Mouse (Mus musculus): ENCODE measurements around the gene Rasgrp3.

Gene Rasgrp3

DNA sequence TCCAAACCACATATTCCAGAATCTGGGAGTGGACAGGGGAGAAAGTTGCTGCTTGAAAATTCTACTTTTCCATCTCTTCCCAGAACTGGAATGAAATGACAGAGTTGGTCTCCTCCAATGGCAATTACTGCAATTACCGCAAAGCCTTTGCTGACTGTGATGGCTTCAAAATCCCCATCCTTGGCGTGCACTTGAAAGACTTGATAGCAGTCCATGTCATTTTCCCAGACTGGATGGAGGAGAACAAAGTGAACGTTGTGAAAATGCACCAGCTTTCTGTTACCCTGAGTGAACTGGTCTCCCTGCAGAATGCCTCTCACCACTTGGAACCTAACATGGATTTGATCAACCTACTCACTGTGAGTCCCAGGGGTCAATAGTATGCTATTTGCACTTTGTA, 67.3 kb downstream of the Rasgrp3 start:
- no peak for DNase-seq (ENCODE audit: low spot score in 2 of 2)

DNA sequence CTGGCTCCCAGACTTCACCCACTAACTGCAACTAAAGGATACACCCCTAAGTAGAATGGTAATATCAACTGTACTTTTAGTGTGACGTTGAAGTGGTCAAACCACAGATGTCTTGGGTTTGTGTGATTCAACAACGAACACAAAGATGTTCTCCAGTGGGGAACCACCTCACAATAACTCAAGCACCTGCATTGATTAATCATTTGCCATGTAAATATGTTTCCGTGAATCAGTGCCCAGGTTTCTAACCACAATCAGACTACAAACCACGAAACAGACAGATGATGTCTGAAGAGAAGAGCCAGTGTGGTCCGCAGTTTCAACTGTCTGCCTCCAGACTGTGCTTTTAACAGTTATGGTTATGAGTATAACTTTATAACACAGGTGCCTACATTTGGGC, 69.4 kb downstream of the Rasgrp3 start:
- no peak for DNase-seq (ENCODE audit: low spot score in 2 of 2)

DNA sequence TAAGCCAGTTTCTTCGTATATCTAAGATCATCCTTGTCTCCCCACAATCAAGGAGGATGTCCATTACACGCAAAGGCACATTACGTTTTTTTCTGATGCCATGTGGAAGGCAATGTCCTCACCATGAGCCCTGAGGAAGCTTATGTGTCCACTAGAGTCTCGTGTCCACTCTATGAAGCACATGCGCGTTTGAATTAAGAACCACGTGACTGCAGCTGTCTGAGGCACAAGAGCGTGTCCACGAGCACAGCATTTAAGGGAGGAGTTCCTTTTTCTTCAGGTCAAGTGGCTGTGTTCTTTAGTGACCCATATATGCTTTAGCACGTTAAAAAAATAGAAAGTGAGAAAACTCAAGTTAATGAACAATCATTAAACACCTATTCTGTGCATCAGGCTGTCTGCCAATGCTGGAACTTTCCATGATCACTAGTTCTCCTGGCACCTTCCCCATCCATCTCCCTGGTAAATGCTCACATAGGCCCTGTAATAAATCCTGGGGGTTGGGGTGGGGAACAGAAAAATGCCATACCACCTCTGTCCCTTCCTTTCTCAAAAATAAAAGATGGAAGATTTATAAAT, 70.5 kb downstream of the Rasgrp3 start:
- DNase-seq (ENCODE audit: low spot score in 2 of 2): no peak

DNA sequence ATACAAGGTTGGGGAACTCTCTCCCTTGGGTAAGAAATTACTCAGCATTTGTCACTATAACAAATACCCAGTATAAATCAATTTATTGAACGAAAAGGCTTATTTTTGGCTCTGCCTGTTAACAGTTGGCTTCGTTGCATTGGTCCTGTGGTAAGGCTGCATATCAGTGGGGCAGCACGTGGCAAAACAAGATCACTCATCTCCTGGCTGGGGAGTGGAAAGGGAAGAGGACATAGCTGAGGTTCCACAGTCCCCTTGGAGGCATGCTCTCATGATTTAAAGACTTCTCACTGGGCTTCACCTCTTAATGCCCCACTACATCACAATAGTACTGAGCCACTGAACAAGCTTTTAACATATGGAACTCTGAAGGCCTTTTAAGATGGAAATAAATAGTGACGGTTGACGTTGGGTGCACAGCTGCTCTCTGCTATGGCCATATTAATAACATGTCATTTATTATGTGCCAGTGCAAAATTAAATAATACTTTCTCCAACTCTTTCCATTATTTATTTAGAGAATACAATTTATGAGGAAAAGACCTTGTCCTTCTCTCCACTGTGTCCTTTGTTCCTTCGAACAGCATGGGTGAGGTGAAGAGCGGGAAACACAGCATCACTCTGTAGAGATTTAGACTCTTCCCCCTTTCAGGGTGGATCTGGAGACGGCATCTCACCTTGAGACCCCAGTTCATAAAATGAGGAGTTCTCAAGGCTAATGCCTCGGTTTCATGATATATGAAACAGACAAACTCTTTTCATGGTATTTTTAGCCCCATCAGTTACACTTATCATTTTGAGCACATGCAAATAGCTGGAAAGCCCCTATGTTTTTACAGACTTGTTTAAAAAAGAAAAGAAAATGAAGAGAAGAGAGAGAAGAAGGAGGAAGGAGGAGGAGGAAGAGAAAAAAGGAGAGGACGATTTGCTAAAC, 71.3 kb downstream of the Rasgrp3 start:
- no peak for DNase-seq (ENCODE audit: low spot score in 2 of 2)

DNA sequence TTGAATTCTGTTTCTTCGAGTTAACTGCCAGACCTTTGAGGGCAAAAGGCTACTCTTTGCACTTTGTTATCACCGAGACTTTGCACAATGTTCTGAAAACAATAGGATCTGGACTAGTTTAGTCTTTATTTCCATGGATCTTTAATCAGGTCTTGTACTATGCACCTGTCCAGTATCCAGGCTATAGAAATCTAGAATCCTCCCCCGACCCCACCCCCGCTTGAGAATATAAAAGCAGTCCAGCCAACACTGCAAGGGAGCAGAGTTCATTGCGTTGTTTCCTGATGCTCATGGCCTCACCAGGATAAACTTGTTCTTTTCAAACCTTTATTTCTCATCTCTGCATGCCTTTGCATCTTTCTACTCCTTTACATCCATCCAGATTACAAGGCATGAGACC, 73.6 kb downstream of the Rasgrp3 start:
- no peak for DNase-seq (ENCODE audit: low spot score in 2 of 2)

DNA sequence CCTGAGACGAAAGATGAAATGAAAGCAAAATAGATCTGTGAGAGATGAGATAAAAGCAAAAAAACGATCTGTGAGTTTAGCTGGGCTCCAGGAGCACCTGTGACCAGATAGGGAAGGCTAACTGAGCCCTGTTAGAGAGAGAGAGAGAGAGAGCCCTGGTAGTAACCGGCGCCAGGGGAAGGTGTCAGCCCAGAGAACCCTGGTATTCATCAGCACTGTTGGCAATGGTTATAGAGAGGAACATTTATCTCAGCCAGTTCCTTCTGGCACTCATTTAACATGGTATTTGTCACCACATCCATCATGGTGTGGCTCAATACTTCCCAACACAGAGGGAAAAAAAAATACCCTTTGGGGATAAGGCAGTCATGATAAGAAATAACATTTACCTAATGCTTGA, 80.9 kb downstream of the Rasgrp3 start:
- no peak for DNase-seq (ENCODE audit: low spot score in 2 of 2)

DNA sequence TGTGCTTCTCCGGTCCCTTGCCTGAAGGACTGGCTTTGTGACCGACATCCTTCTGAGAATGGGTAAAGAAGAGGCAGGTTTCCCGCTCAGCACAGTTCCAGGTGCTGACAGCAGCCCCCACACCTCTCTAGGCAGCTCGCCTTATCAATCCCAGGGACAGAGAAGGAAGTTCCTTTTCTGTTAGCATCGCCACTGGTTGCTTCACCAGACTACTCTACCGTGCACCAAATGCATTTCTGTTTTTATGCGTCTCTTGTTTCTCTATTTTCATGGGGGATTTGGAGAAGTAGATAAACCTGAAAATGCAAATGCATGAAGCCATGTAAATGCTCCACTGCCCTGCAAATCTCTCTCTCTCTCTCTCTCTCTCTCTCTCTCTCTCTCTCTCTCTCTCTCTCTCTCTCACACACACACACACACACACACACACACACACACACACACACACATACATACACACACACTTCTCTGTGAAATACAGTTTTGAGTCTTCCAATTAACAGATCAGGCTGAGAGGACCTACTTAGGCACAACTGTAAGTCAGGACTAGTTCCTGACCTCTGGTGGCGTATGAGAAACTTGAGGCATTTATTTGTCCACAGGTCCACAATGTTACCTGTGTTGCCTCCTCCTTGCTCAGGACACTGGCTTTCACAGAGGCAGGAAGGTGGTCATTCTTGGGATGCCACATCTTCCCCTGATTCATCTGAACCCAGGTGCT, 82.6 kb downstream of the Rasgrp3 start:
- DNase-seq (ENCODE audit: low spot score in 2 of 2): no peak

DNA sequence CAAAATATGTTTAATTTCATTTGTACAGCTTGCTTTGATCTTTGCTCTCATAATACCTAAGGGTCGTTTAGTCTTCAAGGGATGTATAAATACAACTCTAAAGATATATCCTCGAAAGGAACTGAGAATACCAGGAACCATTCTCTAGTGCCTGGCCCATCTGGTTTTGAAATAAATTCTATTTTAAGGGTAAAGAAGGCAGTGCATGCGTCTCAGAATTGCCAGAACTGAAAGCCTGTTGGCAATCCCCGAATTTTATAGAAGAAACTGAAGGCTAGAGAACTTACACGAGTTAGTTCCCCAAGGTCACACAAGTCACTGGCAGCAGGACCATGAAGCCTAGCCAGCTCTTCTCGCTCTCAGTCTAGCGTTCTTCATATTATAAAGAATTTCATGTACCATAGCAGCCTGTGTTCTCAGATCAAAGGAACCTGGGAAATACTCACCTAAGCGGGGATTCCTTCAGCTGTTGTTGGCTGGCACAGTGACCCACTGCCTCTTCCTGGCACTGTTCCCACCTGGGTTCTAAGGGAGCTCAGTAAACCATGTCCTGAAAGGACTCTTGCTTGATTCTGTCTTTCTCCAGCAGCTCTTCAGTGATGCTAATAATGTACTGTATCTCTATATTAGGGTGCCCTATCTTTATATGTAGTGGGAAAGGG, 83.7 kb downstream of the Rasgrp3 start:
- DNase-seq (ENCODE audit: low spot score in 2 of 2): no peak

DNA sequence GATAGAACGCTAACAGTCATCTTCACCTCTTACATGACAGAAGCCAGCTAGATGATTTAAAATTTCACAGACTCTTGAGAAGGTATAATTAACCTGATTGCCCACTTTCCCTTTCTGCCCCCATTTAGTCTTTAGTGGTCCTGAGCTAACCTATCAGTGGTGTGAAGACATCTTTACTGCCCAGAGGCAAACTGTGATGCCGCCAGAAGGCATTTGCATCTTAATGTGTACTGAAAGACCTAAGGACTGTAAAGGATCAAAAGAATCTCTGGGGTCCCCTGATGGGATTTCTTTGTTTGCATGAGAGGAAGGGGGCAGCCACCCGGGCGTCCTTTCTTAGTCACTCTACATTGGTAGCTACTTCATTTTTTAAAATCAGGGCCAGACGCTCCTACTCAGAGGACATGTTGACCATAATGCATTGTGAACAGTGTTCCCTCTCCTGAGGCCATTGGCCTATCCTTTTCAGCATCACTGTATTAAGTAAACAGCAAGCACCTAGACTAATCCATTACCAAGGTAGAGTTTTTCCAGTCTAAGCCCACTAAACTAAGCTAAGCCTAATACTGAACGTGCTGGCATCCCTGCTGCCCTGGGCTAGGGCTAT, 85.6 kb downstream of the Rasgrp3 start:
- no peak for DNase-seq (ENCODE audit: low spot score in 2 of 2)

DNA sequence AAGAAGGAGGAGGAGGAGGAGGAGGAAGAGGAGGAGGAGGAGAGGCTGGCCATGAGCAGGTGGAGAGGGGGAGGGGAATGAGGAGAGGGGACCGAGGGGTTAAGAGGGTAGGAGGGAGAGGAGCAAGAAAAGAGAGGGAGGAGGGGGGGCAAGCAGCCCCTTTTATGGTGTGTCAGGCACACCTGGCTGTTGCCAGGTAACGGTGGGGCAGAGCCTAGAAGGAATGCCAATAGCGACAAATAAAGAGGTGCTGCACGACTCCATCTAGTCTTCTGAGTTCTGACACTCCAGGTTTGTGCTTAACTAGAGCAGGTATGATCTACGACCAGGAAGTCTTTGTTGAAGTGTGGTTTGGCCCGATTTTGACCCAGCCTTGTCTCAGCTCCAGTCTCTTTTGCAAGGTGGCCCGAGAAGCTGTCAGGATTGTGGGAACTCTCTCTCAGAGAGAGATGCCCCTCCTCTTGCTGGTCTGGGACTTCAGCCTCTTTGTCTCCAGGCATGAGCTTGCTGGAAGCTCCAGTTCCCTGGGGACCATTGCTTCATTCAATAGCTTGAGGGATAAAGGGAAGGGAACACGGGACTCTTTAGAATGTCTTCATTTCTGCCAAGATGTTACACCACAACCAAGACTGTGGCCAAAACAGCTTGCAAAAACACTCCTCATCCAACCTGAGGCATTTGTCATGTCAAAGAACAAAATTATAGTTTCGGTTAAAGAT, 86.8 kb downstream of the Rasgrp3 start:
- DNase-seq (ENCODE audit: low spot score in 2 of 2): no peak

DNA sequence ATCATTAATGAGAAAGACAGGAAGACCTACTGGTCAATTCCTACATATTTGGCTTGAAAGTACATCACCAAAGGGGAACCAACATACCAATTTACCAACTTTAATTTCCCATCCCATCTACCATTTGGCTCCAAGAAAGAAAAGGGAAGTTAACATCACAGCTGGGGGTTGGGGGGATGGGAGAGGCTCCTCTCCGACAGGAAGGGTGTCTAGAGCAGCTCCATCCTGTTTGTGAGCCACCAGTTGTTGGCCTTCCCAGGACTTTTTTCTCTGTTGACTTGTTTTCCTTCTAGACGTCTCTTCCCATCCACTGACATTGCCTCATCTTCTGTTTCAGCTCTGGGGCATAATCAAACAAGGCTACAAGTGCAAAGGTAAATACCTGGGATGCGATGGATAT, 88.1 kb downstream of the Rasgrp3 start:
- no peak for DNase-seq (ENCODE audit: low spot score in 2 of 2)

DNA sequence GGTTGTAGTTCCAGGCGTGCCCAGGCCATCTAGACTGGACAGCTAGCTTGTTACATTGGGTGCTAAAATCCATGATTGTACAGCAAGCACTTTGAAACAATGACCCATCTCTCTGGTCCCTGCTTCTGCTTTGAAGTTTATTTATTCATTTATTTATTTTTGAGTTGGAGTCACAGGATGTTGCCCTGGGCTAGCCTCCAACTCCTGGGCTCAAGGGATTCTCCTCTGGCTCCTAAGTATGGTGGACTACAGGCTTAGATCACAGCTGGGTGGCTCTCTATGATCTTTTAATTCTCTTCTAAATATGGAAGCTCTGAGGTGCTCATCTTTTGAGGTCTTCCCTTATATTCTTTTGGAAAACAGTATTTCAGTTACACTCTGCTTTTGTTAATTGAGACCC, 90.7 kb downstream of the Rasgrp3 start:
- no peak for DNase-seq (ENCODE audit: low spot score in 2 of 2)

DNA sequence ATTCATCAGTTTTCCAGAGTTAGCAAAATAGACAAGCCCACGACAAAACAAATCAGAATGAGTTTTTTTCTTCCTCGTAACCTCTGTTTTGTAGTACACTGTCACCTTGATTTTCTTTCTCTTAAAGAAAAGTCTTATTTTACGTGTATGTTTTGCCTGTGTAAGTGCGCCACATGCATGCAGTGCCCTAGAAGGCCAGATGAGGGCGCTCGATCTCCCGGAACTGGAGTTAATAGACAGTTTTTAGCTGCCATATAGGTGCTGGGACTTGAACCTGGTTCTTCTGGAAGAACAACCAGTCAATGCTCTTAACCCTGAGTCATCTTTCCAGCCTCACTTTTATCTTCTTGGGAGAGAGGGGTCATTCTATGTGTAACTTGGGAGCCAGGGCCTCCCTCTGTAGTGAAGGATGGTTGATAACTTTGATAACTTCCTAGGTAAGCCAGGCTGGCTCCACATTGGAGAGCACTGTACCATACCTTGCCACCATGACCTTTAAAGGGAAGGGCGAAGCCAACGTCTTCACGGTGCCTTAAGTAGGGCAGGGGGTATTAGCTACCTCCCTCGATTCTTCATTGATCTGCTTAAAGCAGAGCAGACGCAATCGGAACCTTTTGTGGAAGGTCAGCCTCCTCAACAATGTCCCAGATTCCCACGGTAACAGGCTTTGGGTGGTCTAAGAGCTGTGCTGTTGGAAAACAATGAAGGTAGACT, 93.7 kb downstream of the Rasgrp3 start:
- DNase-seq (ENCODE audit: low spot score in 2 of 2): no peak

DNA sequence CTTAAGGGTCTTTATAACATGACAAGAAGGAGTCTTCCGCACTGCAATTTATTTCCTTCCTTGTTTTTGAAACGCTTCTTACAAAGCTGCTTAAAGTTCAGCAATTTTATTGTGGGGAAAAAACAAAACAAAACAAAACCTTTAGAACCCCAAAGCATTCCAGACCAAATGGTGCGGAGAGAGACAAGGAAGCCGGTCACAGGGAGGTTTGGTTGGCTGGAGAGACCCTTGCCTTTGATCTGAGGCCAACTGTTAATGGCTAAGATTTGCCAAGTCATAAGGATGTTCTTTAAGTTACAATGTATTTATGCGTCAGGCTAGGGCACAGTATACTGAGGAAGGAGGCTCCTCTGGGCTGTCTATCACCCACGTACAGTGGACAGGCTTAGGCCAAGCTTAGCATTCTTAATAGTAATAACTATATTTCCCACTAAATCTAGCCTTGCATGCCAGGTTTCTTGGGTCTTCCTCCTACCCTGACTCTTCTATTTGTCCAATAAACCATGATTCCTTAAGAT, 96.8 kb downstream of the Rasgrp3 start:
- no peak for DNase-seq (ENCODE audit: low spot score in 2 of 2)

DNA sequence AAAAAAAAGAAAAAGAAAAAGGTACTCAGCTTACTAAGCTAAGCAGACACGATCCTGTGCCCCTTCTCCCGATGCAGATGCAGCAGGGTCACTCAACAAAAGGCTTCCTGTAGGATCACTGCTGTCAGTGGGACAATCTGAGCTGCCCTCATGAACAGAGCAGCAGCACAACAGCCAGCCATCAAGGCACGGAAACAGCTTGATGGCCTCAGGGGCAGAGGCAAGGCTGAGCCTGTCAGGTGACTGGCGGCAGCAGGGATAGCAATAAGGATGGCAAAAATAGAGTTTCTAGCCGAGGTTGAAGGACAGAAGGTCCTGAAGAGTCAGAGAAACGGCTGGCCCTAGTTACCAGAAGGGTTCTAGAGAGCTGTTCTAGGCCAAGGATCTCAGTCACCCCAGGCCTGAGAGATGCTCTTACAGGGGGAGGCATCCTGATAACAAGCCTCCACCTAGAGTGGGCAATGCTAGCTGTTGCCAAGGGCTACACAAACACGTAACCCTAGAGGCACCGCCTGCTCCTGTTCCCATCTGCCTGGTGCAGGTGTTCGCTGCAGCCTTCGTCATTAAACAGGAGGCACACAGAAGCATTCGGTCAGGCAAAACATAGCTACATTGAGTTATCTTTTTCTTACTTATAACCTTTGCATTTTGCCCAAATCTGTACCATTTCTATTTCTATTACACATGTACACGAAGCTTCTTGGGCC, 98.8 kb downstream of the Rasgrp3 start:
- DNase-seq (ENCODE audit: low spot score in 2 of 2): no peak

DNA sequence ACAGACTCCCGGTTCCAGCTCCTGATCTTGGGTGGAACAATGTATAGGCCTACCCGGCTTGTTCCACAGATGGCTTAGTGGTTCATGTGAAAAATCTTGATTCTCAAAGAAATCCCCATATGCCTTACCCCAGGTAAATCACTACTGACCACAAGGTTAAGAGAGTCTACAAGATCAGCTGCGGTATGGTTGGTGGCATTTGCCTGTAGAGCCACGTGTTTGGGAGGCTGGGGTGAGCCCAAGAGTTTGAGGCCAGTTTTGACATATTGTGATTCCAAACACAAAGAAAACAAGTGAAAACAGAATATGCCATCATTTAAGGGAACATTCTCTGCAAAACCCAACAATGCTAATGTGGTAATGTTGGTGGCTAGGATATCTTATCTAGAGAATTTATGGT, 99.9 kb downstream of the Rasgrp3 start:
- DNase-seq (ENCODE audit: low spot score in 2 of 2): no peak

DNA sequence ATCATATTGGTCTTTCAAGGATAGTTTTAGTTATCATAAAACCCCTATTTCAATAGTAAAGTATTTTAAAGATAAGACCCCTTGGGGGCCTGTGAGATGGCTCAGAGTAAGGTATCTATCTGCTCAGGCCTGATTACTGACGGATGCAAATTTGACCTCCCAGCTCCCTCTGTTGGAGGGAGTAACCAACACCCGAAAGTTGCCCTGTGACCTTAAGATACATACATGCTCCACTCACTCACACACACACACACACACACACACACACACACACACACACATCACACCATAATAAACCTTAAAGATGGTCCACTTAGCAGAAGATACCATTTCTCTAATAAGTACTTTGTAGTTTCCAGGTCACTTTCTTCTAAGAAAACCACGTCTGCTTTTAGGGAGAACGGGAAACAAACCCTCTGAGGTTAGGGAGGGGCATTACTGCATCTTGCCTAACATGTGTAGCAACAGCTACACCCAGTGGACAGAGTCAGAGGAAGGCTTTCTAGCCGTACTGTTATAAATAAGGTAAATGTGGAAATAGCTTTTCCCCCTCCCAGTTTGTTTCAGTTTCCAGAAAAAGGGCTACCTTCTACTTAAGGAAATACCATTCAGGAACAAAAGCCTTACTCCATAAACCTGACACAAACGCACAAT, 100.8 kb downstream of the Rasgrp3 start:
- no peak for DNase-seq (ENCODE audit: low spot score in 2 of 2)

DNA sequence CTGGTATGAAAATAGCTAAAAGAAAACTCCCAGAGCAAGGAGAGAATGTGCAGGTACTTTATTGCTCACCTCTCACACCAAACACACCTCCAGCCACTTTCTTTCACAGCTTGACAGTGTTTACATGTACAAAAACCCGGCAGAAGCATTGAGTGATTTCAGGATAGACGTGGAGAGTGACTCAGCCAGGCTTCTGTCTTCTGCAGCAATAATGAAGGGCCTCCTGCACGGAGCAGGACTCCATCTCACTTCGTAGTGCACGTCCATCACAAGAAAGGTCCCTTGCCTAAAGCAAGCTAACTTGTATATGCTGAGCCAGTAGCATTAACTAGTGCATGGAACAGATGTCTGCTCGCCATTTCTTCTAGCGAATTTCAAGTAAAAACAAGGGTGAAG, 101.4 kb downstream of the Rasgrp3 start:
- DNase-seq (ENCODE audit: low spot score in 2 of 2): no peak

DNA sequence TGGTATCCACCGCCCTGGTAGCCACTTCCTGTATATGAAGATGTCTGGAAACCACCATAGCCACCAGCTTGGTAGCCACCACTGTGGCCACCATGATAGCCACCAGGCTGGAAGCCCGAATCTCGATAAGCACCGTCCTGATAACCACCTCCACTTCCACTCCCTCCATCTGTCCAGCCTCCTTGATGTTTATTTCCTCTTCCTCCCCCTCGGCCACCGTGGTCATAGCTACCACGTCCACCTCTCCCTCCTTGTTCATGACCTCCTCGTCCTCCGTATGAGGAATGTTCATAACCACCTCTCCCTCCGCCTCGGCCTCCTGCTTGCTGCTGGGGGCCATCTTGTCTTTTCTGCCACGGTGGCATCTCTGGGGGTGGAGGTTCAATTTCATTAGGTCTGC, 102.7 kb downstream of the Rasgrp3 start:
- no peak for DNase-seq (ENCODE audit: low spot score in 2 of 2)

Measured in frontal cortex, postnatal 10 days (tissue).